Mouse (Mus musculus) left cerebral cortex, postnatal 36 days (tissue): ENCODE data around the gene Pde3b. TPM values are rescaled to one million over a fixed set of nuclear protein-coding genes. Genes with fewer than 3 reads are reported as not detected.
"Not testable (repeated sequence)": the region's sequence is repeated elsewhere in the genome, so short reads cannot be mapped to it uniquely, and the experiment has no call there.

Experiments
- DNase-seq, 2 experiments: peaks; one replicate each; pipeline ENCODE4 v3.0.0; 2021 to 2022; ENCODE audit warnings: low spot score in 2 of 2, mixed read lengths in 1 of 2
- intact Hi-C: fragments of 180-260 bp; cut with DNase I; formaldehyde crosslinking; loops from one replicate; pipeline ENCODE4 v1.15.1; 2025
- total RNA-seq, 2 experiments: library from RNA; stranded (reverse); gene quantifications; 2 replicates each; pipeline ENCODE4 v1.2.3; 2021

Gene Pde3b
- total RNA-seq, result 1 to 10 TPM; 6.8 to 9.1 TPM

- peak; percentile 52 to 70 for DNase-seq
- intact Hi-C loops, result loop anchor here (5.0 kb wide), 1 partner anchor 78 kb away; no protein-coding TSS in a partner anchor
These were observed at the start of gene Pde3b for GRCm38 (mm10) chr7:114414421-114415335. Gene Pde3b, plus strand, starts transcription at chr7:114415281.

GRCm38 (mm10) chr7:114402130-114402529, 13.0 kb upstream of the Pde3b start:
- intact Hi-C loops, result loop anchor here (2.0 kb wide), 1 partner anchor 15 kb away; no protein-coding TSS in a partner anchor
- no peak for DNase-seq

GRCm38 (mm10) chr7:114415336-114416020, 397 bp downstream of the Pde3b start:
- peak in 1 of 2 experiments; percentile 58 for DNase-seq
- intact Hi-C loops, result loop anchor here (2.0 to 5.0 kb wide), 2 partner anchors 13 to 77 kb away; no protein-coding TSS in a partner anchor

GRCm38 (mm10) chr7:114416021-114416845, 1.2 kb downstream of the Pde3b start:
- intact Hi-C loops, result loop anchor here (2.0 to 5.0 kb wide), 2 partner anchors 13 to 76 kb away; no protein-coding TSS in a partner anchor
- DNase-seq, result peak; percentile 59 to 70

- not testable (repeated sequence) for DNase-seq
- intact Hi-C loops, result loop anchor here (2.0 to 5.0 kb wide), 2 partner anchors 73 to 129 kb away; no protein-coding TSS in a partner anchor
These were observed 4.2 kb downstream of the Pde3b start for GRCm38 (mm10) chr7:114419331-114419730.

- no peak for DNase-seq
- intact Hi-C loops, result no loop called here
These were observed 5.8 kb downstream of the Pde3b start for GRCm38 (mm10) chr7:114420918-114421317.

- intact Hi-C loops, result no loop called here
- no peak for DNase-seq
These were observed 7.1 kb downstream of the Pde3b start for GRCm38 (mm10) chr7:114422224-114422623.

GRCm38 (mm10) chr7:114429768-114430167, 14.7 kb downstream of the Pde3b start:
- intact Hi-C loops, result no loop called here
- DNase-seq, result no peak

GRCm38 (mm10) chr7:114431966-114432365, 16.9 kb downstream of the Pde3b start:
- intact Hi-C loops, result no loop called here

GRCm38 (mm10) chr7:114439726-114440125, 24.6 kb downstream of the Pde3b start:
- DNase-seq, result no peak
- intact Hi-C loops, result no loop called here

More at GRCm38 (mm10) chr7:114431966-114432365, 16.9 kb downstream of the Pde3b start:
- DNase-seq, result no peak

- intact Hi-C loops, result no loop called here
These were observed 25.4 kb downstream of the Pde3b start for GRCm38 (mm10) chr7:114440494-114440893.

GRCm38 (mm10) chr7:114452876-114453275, 37.8 kb downstream of the Pde3b start:
- DNase-seq, result no peak
- intact Hi-C loops, result no loop called here

More at GRCm38 (mm10) chr7:114440494-114440893, 25.4 kb downstream of the Pde3b start:
- DNase-seq, result no peak

GRCm38 (mm10) chr7:114453300-114453990, 38.4 kb downstream of the Pde3b start:
- no peak for DNase-seq
- intact Hi-C loops, result no loop called here

GRCm38 (mm10) chr7:114454858-114455257, 39.8 kb downstream of the Pde3b start:
- no peak for DNase-seq
- intact Hi-C loops, result no loop called here

GRCm38 (mm10) chr7:114456904-114457303, 41.8 kb downstream of the Pde3b start:
- intact Hi-C loops, result no loop called here
- DNase-seq, result no peak

- intact Hi-C loops, result no loop called here
- DNase-seq, result no peak
These were observed 44.8 kb downstream of the Pde3b start for GRCm38 (mm10) chr7:114459909-114460308.

- DNase-seq, result no peak
- intact Hi-C loops, result no loop called here
These were observed 46.6 kb downstream of the Pde3b start for GRCm38 (mm10) chr7:114461727-114462126.

GRCm38 (mm10) chr7:114466358-114466757, 51.3 kb downstream of the Pde3b start:
- DNase-seq, result no peak
- intact Hi-C loops, result no loop called here

GRCm38 (mm10) chr7:114472471-114472870, 57.4 kb downstream of the Pde3b start:
- no peak for DNase-seq
- intact Hi-C loops, result no loop called here
